ENCODE assay signal across 16 mouse cellular contexts in the genomic region with DNA sequence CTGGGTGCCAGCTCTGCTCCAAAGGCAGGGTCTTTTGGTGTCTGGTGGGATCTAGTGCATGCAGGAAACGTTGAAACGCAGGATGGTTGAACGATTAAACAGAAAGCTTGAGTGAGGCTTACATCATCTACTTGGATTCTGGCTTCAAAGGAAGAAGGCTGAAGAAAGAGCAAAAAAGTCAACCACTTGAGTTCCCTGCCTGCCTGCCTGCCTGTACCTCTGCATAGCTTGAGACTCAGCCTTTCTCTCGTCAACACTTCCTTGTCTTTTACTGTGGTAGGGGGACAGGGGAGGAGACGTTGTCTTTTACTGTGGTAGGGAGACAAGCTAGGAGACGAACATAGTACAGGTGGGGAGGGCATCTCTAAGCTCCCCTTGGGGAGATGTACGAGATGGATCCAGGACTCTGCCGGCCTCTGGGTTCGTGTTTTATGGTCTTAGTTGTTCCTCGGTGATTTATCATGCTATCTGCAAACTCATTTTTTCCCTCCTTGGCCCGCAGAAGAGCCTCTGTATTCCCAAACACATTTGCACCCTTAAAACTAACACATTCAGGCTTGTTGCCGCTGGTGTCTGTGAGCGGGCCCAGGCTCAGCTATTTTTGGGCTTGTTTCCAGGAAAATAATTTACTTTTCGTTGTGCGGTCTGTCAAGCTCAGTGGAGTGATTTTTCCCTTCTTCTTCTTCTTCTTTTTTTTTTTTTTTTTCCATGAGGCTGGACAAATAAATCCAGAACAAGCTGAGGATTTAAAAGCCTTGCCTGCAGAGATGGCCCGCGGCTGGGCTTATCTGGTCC. TPM values are rescaled to one million over a fixed set of nuclear protein-coding genes. Genes with fewer than 3 reads are reported as not detected.
DNase-seq lines count a peak whose midpoint lies in the region; ATAC-seq and TF ChIP-seq lines count a peak whose summit lies in the region.
"Had no signal": no experiment of that assay in that cellular context is flagged by ENCODE, and none has a peak within 500 bp of the region (broad histone marks: within the 10 kb centered on the region; RNA-seq: fewer than 3 reads in every experiment).

No protein-coding gene starts in this region.

- no peaks in the 10 kb centered on the region for H3K27me3 ChIP-seq in forebrain, embryonic 14.5 days (replicated peaks; ENCODE audit: control insufficient read depth, insufficient read depth, low read length)
- H3K27me3 ChIP-seq in forebrain, embryonic 10.5 days (ENCODE audit: poor library complexity, severe bottlenecking) = peaks cover 12% of the 10 kb centered on the region; the same call in 1 of the 2 replicates
- peaks cover 3% of the 10 kb centered on the region; the same call in 1 of the 2 replicates for H3K27me3 ChIP-seq in limb, embryonic 12.5 days
- H3K27me3 ChIP-seq in stomach, embryonic 14.5 days (ENCODE audit: control insufficient read depth, insufficient read depth, low read length) = no peaks in the 10 kb centered on the region

- H3K9ac ChIP-seq in forebrain, embryonic 14.5 days (ENCODE audit: low read length) = no peak overlapping the region
- no peak overlapping the region for H3K9ac ChIP-seq in limb, embryonic 12.5 days (replicated peaks)
- no peak overlapping the region for H3K9ac ChIP-seq in stomach, embryonic 14.5 days (replicated peaks; ENCODE audit: low read depth, low read length)

- DNase-seq in forebrain, embryonic 14.5 days (ENCODE audit: low spot score) = peak; percentile 55
- no peak for DNase-seq in forebrain, embryonic 10.5 days (ENCODE audit: extremely low spot score, low spot score)
- DNase-seq in layer of hippocampus, adult 9-11 months = peak; percentile 27
- DNase-seq in layer of hippocampus, adult 9-10 months (ENCODE audit: low spot score) = no peak
- DNase-seq in gastrocnemius, adult 2 months = no peak
- DNase-seq in left cerebral cortex, postnatal 14 days (ENCODE audit: low spot score in 2 of 2) = no peak
- DNase-seq: cerebellum, adult 9-11 months; heart, adult 2 months; left cerebral cortex, postnatal 4 days; right cerebral cortex, postnatal 25 days had no signal

- no peak for ATAC-seq in forebrain, embryonic 14.5 days
- no peak for ATAC-seq in limb, embryonic 12.5 days (ENCODE audit: insufficient number of reproducible peaks, insufficient read depth, low FRiP score, low TSS enrichment, low read depth)
- no peak for ATAC-seq in stomach, embryonic 14.5 days (ENCODE audit: insufficient number of reproducible peaks, insufficient read depth, low FRiP score, low read depth)
- ATAC-seq: inflammation-experienced regulatory T-cells, adult 6 months had no signal

- no peaks in the 10 kb centered on the region for H3K36me3 ChIP-seq in forebrain, embryonic 14.5 days (ENCODE audit: control insufficient read depth, insufficient read depth, low read length)
- H3K36me3 ChIP-seq in forebrain, embryonic 10.5 days (replicated peaks) = no peaks in the 10 kb centered on the region
- no peaks in the 10 kb centered on the region for H3K36me3 ChIP-seq in limb, embryonic 12.5 days
- no peaks in the 10 kb centered on the region for H3K36me3 ChIP-seq in stomach, embryonic 14.5 days (ENCODE audit: control insufficient read depth, insufficient read depth, low read length)

- H3K4me2 ChIP-seq in forebrain, embryonic 14.5 days (ENCODE audit: low read length) = no peak overlapping the region
- H3K4me2 ChIP-seq in limb, embryonic 12.5 days = no peak overlapping the region
- no peak overlapping the region for H3K4me2 ChIP-seq in stomach, embryonic 14.5 days (replicated peaks; ENCODE audit: low read depth, low read length)

- no peaks in the 10 kb centered on the region for H3K4me1 ChIP-seq in forebrain, embryonic 14.5 days (ENCODE audit: control insufficient read depth, insufficient read depth, low read length)
- 0 out of 2 replicates have a peak, but pooled peaks cover 2% of the 10 kb centered on the region for H3K4me1 ChIP-seq in forebrain, embryonic 10.5 days
- peaks cover 12% of the 10 kb centered on the region for H3K4me1 ChIP-seq in limb, embryonic 12.5 days (replicated peaks)
- peaks cover 9% of the 10 kb centered on the region; the same call in 1 of the 2 replicates for H3K4me1 ChIP-seq in stomach, embryonic 14.5 days (ENCODE audit: control insufficient read depth, insufficient read depth, low read length)

- no peak overlapping the region for H3K27ac ChIP-seq in forebrain, embryonic 14.5 days (ENCODE audit: low read depth, low read length)
- no peak overlapping the region for H3K27ac ChIP-seq in forebrain, embryonic 10.5 days
- H3K27ac ChIP-seq in limb, embryonic 12.5 days = peak overlapping the region; percentile 37; the same call in 1 of the 2 replicates
- H3K27ac ChIP-seq in stomach, embryonic 14.5 days (ENCODE audit: low read length) = peak overlapping the region; percentile 80; the same call in 1 of the 2 replicates
- no peak overlapping the region for H3K27ac ChIP-seq in gastrocnemius, adult 2 months
- H3K27ac ChIP-seq: heart, adult 2 months; macrophage had no signal

- no peak for TF ChIP-seq CTCF in gastrocnemius, adult 2 months (IDR thresholded peaks at IDR 0.05)

- intact Hi-C loops in gastrocnemius, adult 2 months (cut with DNase I) = no loop called here
- intact Hi-C loops in left cerebral cortex, postnatal 14 days (cut with DNase I) = no loop called here

- 72% methylated on average over 17 of the region's 17 CpGs for WGBS in forebrain, embryonic 14.5 days
- 90% methylated on average over 17 of the region's 17 CpGs for WGBS in forebrain, embryonic 10.5 days
- 64% methylated on average over 17 of the region's 17 CpGs for WGBS in limb, embryonic 12.5 days
- 36% methylated on average over 17 of the region's 17 CpGs for WGBS in stomach, embryonic 14.5 days

- no peaks in the 10 kb centered on the region for H3K9me3 ChIP-seq in forebrain, embryonic 14.5 days (replicated peaks; ENCODE audit: control insufficient read depth, low read length)
- H3K9me3 ChIP-seq in forebrain, embryonic 10.5 days = no peaks in the 10 kb centered on the region
- no peaks in the 10 kb centered on the region; the same call in 1 of the 2 replicates for H3K9me3 ChIP-seq in limb, embryonic 12.5 days
- H3K9me3 ChIP-seq in stomach, embryonic 14.5 days (ENCODE audit: control insufficient read depth, low read depth, low read length) = no peaks in the 10 kb centered on the region

- no peak overlapping the region for H3K4me3 ChIP-seq in forebrain, embryonic 14.5 days (ENCODE audit: low read depth, low read length)
- H3K4me3 ChIP-seq in forebrain, embryonic 10.5 days = no peak overlapping the region
- H3K4me3 ChIP-seq in limb, embryonic 12.5 days (replicated peaks) = no peak overlapping the region
- no peak overlapping the region for H3K4me3 ChIP-seq in stomach, embryonic 14.5 days (ENCODE audit: low read depth, low read length)
- H3K4me3 ChIP-seq in gastrocnemius, adult 2 months = no peak overlapping the region
- H3K4me3 ChIP-seq: heart, adult 2 months had no signal

RNA-seq across cellular contexts. Expression of a gene that starts 39.0 kb away (rescaled TPM):
- 8.0 and 9.7 TPM in 2 replicates for polyA plus RNA-seq in forebrain, embryonic 14.5 days (2014; fragmentation: Nextera tagmentation; extraction: Ambion mirVana)
- polyA plus RNA-seq in forebrain, embryonic 10.5 days (2016; fragmentation: Nextera tagmentation; extraction: Ambion mirVana) = 2.6 and 2.7 TPM in 2 replicates
- polyA plus RNA-seq in limb, embryonic 12.5 days (2016; fragmentation: Nextera tagmentation; extraction: Ambion mirVana) = 0.85 and 1.6 TPM in 2 replicates
- 7.1 and 7.4 TPM in 2 replicates for polyA plus RNA-seq in stomach, embryonic 14.5 days (2014; fragmentation: Nextera tagmentation; extraction: Ambion mirVana)
- under 1 TPM in 1 of 2 experiments, not detected in 1; 0.39 TPM for total RNA-seq in gastrocnemius, adult 2 months (2021)
- 10 to 100 TPM; 52.5 to 54.4 TPM for total RNA-seq in left cerebral cortex, postnatal 14 days (2021)
- total RNA-seq: adrenal gland, adult 18-20 months; heart, adult 2 months; heart, postnatal 25 days had no signal
- polyA plus RNA-seq: inflammation-experienced regulatory T-cells, adult 6 months; macrophage had no signal

Comparison
In these comparisons a context has a peak if more than half of its experiments do, and no peak if none do; other contexts are left out.
1. DNase-seq: peak in forebrain, embryonic 14.5 days (single experiment) and layer of hippocampus, adult 9-11 months (single experiment); none in forebrain, embryonic 10.5 days (single experiment), layer of hippocampus, adult 9-10 months (single experiment), gastrocnemius, adult 2 months (single experiment) and left cerebral cortex, postnatal 14 days (0 of 2).
2. H3K27ac ChIP-seq: peak in limb, embryonic 12.5 days (single experiment) and stomach, embryonic 14.5 days (single experiment); none in forebrain, embryonic 14.5 days (single experiment), forebrain, embryonic 10.5 days (single experiment) and gastrocnemius, adult 2 months (single experiment).